ENCODE assay signal across 13 mouse cellular contexts in the genomic region with DNA sequence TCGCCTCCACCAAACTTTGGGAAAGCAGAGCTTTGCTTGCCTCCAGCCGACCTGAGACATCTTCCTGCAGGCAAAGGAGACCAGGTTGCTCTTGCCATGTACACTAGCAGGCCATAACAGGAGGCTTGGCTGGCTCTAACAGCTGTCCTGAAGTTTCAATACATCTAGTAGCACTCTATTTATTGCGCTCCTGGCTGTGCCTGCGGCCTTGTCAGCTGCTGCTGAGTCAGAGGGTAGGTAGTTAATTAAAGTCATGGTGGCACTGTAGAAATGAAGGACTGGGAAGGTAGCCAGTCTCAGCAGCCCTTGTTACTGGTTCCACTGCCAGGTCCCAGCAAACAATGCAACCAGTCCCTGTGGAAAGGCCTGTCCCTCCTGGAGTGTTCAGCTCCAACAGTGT.
DNase-seq lines count a peak whose midpoint lies in the region; ATAC-seq lines count a peak whose summit lies in the region.
"Had no signal": no experiment of that assay in that cellular context is flagged by ENCODE, and none has a peak within 500 bp of the region (broad histone marks: within the 10 kb centered on the region; RNA-seq: fewer than 3 reads in every experiment).

No protein-coding gene starts in this region.

- no peaks in the 10 kb centered on the region for H3K9me3 ChIP-seq in hindbrain, embryonic 16.5 days (ENCODE audit: control insufficient read depth, low read length)
- no peaks in the 10 kb centered on the region for H3K9me3 ChIP-seq in hindbrain, embryonic 11.5 days (ENCODE audit: control insufficient read depth, low read length)
- H3K9me3 ChIP-seq in hindbrain, embryonic 10.5 days = no peaks in the 10 kb centered on the region
- H3K9me3 ChIP-seq: limb, embryonic 10.5 days; liver, embryonic 13.5 days; megakaryocyte, embryonic 14.5 days had no signal

- no peak overlapping the region for H3K27ac ChIP-seq in hindbrain, embryonic 16.5 days (ENCODE audit: low read depth, low read length)
- H3K27ac ChIP-seq in hindbrain, embryonic 11.5 days (ENCODE audit: low read depth, low read length) = no peak overlapping the region
- no peak overlapping the region for H3K27ac ChIP-seq in hindbrain, embryonic 10.5 days
- H3K27ac ChIP-seq: limb, embryonic 10.5 days; liver, embryonic 13.5 days had no signal

- peak; percentile 42; the same call in 1 of the 2 replicates for ATAC-seq in hindbrain, embryonic 16.5 days
- no peak for ATAC-seq in hindbrain, embryonic 11.5 days (ENCODE audit: low FRiP score)
- ATAC-seq: midbrain, embryonic 16.5 days had no signal

- WGBS in hindbrain, embryonic 16.5 days = 86% methylated on average over 4 of the region's 4 CpGs
- 90% methylated on average over 4 of the region's 4 CpGs for WGBS in hindbrain, embryonic 11.5 days
- WGBS in hindbrain, embryonic 10.5 days = 91% methylated on average over 4 of the region's 4 CpGs

- no peaks in the 10 kb centered on the region for H3K4me1 ChIP-seq in hindbrain, embryonic 16.5 days (ENCODE audit: control insufficient read depth, insufficient read depth, low read depth, low read length)
- no peaks in the 10 kb centered on the region for H3K4me1 ChIP-seq in hindbrain, embryonic 11.5 days (replicated peaks; ENCODE audit: control insufficient read depth, insufficient read depth, low read length)
- H3K4me1 ChIP-seq in hindbrain, embryonic 10.5 days (replicated peaks) = no peaks in the 10 kb centered on the region
- H3K4me1 ChIP-seq: liver, embryonic 13.5 days; megakaryocyte, embryonic 14.5 days had no signal

- DNase-seq in gastrocnemius, adult 18-20 months (ENCODE audit: low spot score) = peak; percentile 75
- no peak for DNase-seq in gastrocnemius, postnatal 10 days
- no peak for DNase-seq in hindbrain, embryonic 11.5 days (ENCODE audit: low spot score)
- DNase-seq in adrenal gland, adult 2 months = peak; percentile 68
- DNase-seq in gastrocnemius, postnatal 25 days = peak; percentile 30
- DNase-seq in hindbrain, embryonic 10.5 days (ENCODE audit: low spot score) = no peak
- DNase-seq in liver = no peak
- DNase-seq: liver, embryonic 13.5 days; right cerebral cortex, postnatal 25 days had no signal

- H3K4me3 ChIP-seq in hindbrain, embryonic 16.5 days (ENCODE audit: low read length) = no peak overlapping the region
- no peak overlapping the region for H3K4me3 ChIP-seq in hindbrain, embryonic 11.5 days (ENCODE audit: low read depth, low read length)
- H3K4me3 ChIP-seq in hindbrain, embryonic 10.5 days = no peak overlapping the region
- H3K4me3 ChIP-seq: limb, embryonic 10.5 days; liver, embryonic 13.5 days; megakaryocyte, embryonic 14.5 days had no signal

- no peaks in the 10 kb centered on the region for H3K27me3 ChIP-seq in hindbrain, embryonic 16.5 days (replicated peaks; ENCODE audit: control insufficient read depth, insufficient read depth, low read length)
- no peaks in the 10 kb centered on the region for H3K27me3 ChIP-seq in hindbrain, embryonic 11.5 days (ENCODE audit: control insufficient read depth, insufficient read depth, low read length)
- no peaks in the 10 kb centered on the region for H3K27me3 ChIP-seq in hindbrain, embryonic 10.5 days (ENCODE audit: insufficient read depth, poor library complexity, severe bottlenecking)
- H3K27me3 ChIP-seq: liver, embryonic 13.5 days had no signal

- no peak overlapping the region for H3K9ac ChIP-seq in hindbrain, embryonic 16.5 days (ENCODE audit: low read depth, low read length)
- no peak overlapping the region for H3K9ac ChIP-seq in hindbrain, embryonic 11.5 days (ENCODE audit: low read depth, low read length)
- H3K9ac ChIP-seq: liver, embryonic 13.5 days had no signal

- H3K4me2 ChIP-seq in hindbrain, embryonic 16.5 days (ENCODE audit: low read length) = no peak overlapping the region
- H3K4me2 ChIP-seq in hindbrain, embryonic 11.5 days (replicated peaks; ENCODE audit: low read depth, low read length) = no peak overlapping the region
- H3K4me2 ChIP-seq: liver, embryonic 13.5 days had no signal

- no peaks in the 10 kb centered on the region for H3K36me3 ChIP-seq in hindbrain, embryonic 16.5 days (ENCODE audit: control insufficient read depth, insufficient read depth, low read length)
- no peaks in the 10 kb centered on the region for H3K36me3 ChIP-seq in hindbrain, embryonic 11.5 days (ENCODE audit: control insufficient read depth, insufficient read depth, low read length)
- no peaks in the 10 kb centered on the region for H3K36me3 ChIP-seq in hindbrain, embryonic 10.5 days
- H3K36me3 ChIP-seq: limb, embryonic 10.5 days; liver, embryonic 13.5 days had no signal

Comparison
In these comparisons a context has a peak if more than half of its experiments do, and no peak if none do; other contexts are left out.
1. DNase-seq: peak in gastrocnemius, adult 18-20 months (single experiment), adrenal gland, adult 2 months (single experiment) and gastrocnemius, postnatal 25 days (single experiment); none in gastrocnemius, postnatal 10 days (single experiment), hindbrain, embryonic 11.5 days (single experiment), hindbrain, embryonic 10.5 days (single experiment) and liver (single experiment).